Mouse (Mus musculus) embryonic facial prominence, embryonic 14.5 days (tissue): ENCODE measurements around the gene Tph2. TPM values are rescaled to one million over a fixed set of nuclear protein-coding genes. Genes with fewer than 3 reads are reported as not detected.

Experiments used
- ATAC-seq: fragments of 200-750 bp; cut with Nextera tagmentation; 2 replicates; pipeline ENCODE4 v1.8.0; 2017; ENCODE audit warnings: low read depth, moderate number of reproducible peaks, moderate TSS enrichment
- DNase-seq: peaks from one replicate; pipeline ENCODE4 v3.0.0-alpha.2; 2015; ENCODE audit warnings: low spot score
- H3K27ac ChIP-seq: fragments of 300-500 bp; sonication (generic); replicated peaks from 2 replicates; pipeline ENCODE4 v1.5.1; 2014; ENCODE audit warnings: low read depth, mild to moderate bottlenecking, low read length, moderate library complexity
- H3K27me3 ChIP-seq: fragments of 300-500 bp; sonication (generic); replicated peaks from 2 replicates; pipeline ENCODE4 v1.6.1; 2014; ENCODE audit warnings: low read length; ENCODE audit not compliant: control insufficient read depth, insufficient read depth
- H3K36me3 ChIP-seq: fragments of 300-500 bp; sonication (generic); 2 replicates; pipeline ENCODE4 v1.6.1; 2014; ENCODE audit warnings: low read length, mixed read lengths; ENCODE audit not compliant: control insufficient read depth, insufficient read depth
- H3K4me1 ChIP-seq: fragments of 300-500 bp; sonication (generic); 2 replicates; pipeline ENCODE4 v1.6.1; 2014; ENCODE audit warnings: antibody characterized with exemption, low read length; ENCODE audit not compliant: control insufficient read depth, insufficient read depth
- H3K4me2 ChIP-seq: fragments of 300-500 bp; sonication (generic); 2 replicates; pipeline ENCODE4 v1.6.1; 2014; ENCODE audit warnings: low read depth, mild to moderate bottlenecking, low read length, moderate library complexity, mixed read lengths
- H3K4me3 ChIP-seq: fragments of 300-500 bp; sonication (generic); 2 replicates; pipeline ENCODE4 v1.5.1; 2014; ENCODE audit warnings: low read depth, mild to moderate bottlenecking, low read length
- H3K9ac ChIP-seq: fragments of 300-500 bp; sonication (generic); 2 replicates; pipeline ENCODE4 v1.6.1; 2014; ENCODE audit warnings: low read depth, mild to moderate bottlenecking, low read length, moderate library complexity, mixed read lengths
- H3K9me3 ChIP-seq: fragments of 300-500 bp; sonication (generic); 2 replicates; pipeline ENCODE4 v1.6.1; 2016; ENCODE audit warnings: low read length; ENCODE audit not compliant: control insufficient read depth
- WGBS: fragments of 180-500 bp; shearing (Covaris S2); extraction: QIAGEN DNeasy Blood & Tissue Kit; methylation state at CpG from one replicate; pipeline ENCODE4 v1.1.7; 2014; 5-methylcytosine and 5-hydroxymethylcytosine counted together
- polyA plus RNA-seq: library from polyadenylated mRNA; unstranded; fragments of >200 nt; fragmentation: Nextera tagmentation; extraction: Ambion mirVana; gene quantifications from 2 replicates; pipeline ENCODE4 v1.2.1, GENCODE M21; 2014

The Tph2 gene
- polyA plus RNA-seq, 1 experiment from 2014 or later, result 0.06 TPM

DNA sequence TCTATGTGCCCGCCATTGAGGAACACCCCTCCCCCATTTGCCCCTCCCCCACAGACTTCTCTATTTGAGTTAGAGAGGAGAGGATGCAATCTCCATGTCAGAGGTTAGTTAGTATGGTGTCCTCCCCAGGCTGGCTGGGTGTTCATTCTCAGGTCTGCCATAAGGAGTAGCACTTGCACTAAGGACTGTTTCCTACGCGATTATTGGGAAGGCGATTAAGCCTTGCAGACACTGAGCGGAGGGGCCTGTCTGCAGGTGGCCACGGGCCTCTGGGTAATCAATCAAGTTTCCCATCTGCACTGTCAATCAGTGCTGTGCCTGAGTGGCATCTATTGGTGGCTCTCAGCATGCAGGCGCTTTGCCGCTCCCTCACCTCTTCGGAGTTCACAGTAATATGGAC is 15.4 kb downstream of the Tph2 start:
- no peaks in the 10 kb centered on the region for H3K27me3 ChIP-seq
- ATAC-seq (no peak), DNase-seq (no peak)
- no peak overlapping the region for H3K27ac ChIP-seq
- no peaks in the 10 kb centered on the region for H3K4me1 ChIP-seq
- H3K36me3 ChIP-seq, result no peaks in the 10 kb centered on the region
- no peak overlapping the region for H3K4me2 ChIP-seq
- no peak overlapping the region for H3K9ac ChIP-seq
- no peak overlapping the region for H3K4me3 ChIP-seq
- no peaks in the 10 kb centered on the region for H3K9me3 ChIP-seq
- 37% methylated on average over 9 of the region's 9 CpGs for WGBS

DNA sequence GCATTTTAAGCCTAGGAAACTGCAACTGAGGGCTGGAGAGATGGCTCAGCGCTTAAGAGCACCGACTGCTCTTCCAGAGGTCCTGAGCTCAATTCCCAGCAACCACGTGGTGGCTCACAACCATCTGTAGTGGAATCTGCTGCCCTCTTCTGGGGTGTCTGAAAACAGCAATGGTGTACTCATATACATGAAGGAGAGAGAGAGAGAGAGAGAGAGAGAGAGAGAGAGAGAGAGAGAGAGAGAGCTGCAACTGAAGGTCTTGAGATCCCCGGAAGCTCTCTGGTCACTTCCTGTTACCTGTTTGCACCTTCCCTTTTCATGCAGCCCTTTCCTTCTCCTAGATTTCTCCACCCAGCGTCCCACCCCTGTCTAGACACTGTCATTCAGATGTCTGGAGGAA is 24.5 kb downstream of the Tph2 start:
- Histone ChIP-seq H3K9me3 (no peaks in the 10 kb centered on the region), H3K36me3 (no peaks in the 10 kb centered on the region), H3K27me3 (no peaks in the 10 kb centered on the region), H3K4me3 (no peak overlapping the region), H3K4me1 (no peaks in the 10 kb centered on the region), H3K9ac (no peak overlapping the region), H3K4me2 (no peak overlapping the region), H3K27ac (no peak overlapping the region)
- WGBS, result 75% methylated on average over 5 of the region's 5 CpGs
- ATAC-seq (no peak), DNase-seq (no peak)

DNA sequence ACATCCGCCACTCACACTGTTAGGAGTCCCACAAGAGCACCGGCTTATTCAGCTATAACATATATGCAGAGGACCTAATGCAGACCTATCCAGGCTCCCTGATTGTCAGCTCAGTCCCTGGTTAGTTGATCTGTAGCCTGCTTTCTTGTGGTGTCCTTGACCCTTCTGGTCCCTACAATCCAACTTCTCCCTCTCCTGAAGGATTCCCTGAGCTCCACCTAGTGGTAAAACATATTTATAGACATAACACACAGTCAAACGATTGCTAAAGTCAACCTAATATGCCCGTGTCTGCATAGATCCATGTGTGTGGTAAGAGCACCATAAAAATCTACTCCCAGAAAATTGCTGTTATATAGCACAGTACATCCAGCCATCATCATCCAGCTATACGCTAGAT is 37.5 kb downstream of the Tph2 start:
- no peak overlapping the region for H3K4me3 ChIP-seq
- no peak overlapping the region for H3K4me2 ChIP-seq
- H3K27me3 ChIP-seq, result no peaks in the 10 kb centered on the region
- H3K27ac ChIP-seq, result no peak overlapping the region
- 59% methylated on average over 5 of the region's 5 CpGs for WGBS
- DNase-seq (no peak), ATAC-seq (no peak)
- H3K9ac ChIP-seq, result no peak overlapping the region
- no peaks in the 10 kb centered on the region for H3K9me3 ChIP-seq
- H3K4me1 ChIP-seq, result no peaks in the 10 kb centered on the region
- no peaks in the 10 kb centered on the region for H3K36me3 ChIP-seq

DNA sequence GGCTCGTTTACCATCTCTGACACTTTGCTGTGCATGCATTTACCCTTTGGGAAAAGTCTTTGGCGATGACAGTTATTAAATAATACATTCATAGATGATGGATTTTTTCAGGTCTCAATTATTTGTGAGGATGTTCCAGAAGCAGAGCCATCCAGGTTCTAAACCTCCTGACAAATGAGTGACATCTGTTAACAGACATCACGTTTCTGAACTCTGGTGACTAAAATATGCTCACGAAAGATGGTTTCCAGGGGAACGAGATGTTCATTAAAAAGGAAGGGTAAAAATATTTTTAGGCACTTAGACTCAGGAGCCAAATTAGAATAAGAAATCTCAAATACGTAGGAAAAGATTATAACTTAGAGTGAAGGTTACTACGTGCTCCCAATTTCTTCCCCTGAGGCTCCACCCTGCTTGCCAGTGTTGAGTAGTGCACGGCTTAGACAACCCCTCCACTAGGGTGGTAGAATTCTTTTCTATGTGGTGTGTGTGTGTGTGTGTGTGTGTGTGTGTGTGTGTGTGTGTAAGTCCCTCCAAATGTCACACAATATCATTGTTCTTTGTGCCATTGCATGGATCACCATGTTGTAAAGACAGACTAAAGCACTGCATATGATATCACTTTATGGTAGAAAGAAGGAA is 38.4 kb downstream of the Tph2 start:
- 78% methylated on average over 8 of the region's 8 CpGs for WGBS
- Histone ChIP-seq H3K36me3 (no peaks in the 10 kb centered on the region), H3K9ac (no peak overlapping the region), H3K27me3 (no peaks in the 10 kb centered on the region), H3K4me1 (no peaks in the 10 kb centered on the region), H3K4me2 (no peak overlapping the region), H3K4me3 (no peak overlapping the region), H3K9me3 (no peaks in the 10 kb centered on the region), H3K27ac (no peak overlapping the region)
- ATAC-seq (no peak), DNase-seq (no peak)

DNA sequence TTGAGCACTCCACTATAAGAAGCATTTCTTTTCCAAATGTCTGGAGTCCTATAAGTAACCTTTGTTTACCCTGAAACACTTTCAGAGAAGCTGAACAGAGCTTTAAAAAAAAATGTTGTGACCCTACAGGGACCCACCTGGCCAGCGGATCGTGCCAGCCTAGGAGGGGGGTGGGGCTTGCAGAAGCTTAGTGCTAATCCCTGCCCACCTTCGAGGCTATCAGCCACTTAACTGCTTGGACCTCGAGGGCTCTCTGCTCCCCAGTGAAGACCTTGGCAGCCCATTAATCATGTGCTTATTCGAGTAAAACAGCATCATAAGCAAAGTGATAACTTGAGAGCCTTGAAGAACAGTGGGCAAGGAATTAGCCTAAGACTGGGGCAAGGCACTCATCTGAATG is 40.3 kb downstream of the Tph2 start:
- no peak overlapping the region for H3K27ac ChIP-seq
- H3K4me3 ChIP-seq, result no peak overlapping the region
- H3K4me1 ChIP-seq, result no peaks in the 10 kb centered on the region
- no peaks in the 10 kb centered on the region for H3K36me3 ChIP-seq
- H3K27me3 ChIP-seq, result no peaks in the 10 kb centered on the region
- H3K9ac ChIP-seq, result no peak overlapping the region
- no peak for ATAC-seq
- H3K4me2 ChIP-seq, result no peak overlapping the region
- H3K9me3 ChIP-seq, result no peaks in the 10 kb centered on the region
- no peak for DNase-seq
- WGBS, result 36% methylated on average over 5 of the region's 5 CpGs

DNA sequence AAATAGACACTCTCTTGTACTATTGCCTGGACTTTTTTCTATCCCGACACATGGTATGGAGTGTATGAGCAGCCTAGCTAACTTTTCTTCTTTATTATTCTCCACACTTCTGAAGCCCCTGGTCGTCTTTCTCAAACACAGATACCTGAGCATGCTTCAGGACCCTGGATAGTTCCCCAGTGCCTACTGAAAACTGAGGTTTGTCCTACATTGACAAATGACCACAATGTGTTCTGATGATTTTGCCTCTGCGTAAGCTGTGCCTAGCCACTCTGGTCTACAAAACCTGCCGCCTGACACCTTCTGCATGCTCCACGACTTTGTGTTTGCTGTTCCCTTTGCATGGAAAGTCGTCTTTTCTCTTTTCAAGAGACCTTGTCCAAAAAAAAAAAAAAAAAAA is 41.2 kb downstream of the Tph2 start:
- peak; percentile 76 for DNase-seq
- H3K36me3 ChIP-seq, result no peaks in the 10 kb centered on the region
- no peaks in the 10 kb centered on the region for H3K9me3 ChIP-seq
- no peaks in the 10 kb centered on the region for H3K27me3 ChIP-seq
- no peaks in the 10 kb centered on the region for H3K4me1 ChIP-seq
- H3K4me2 ChIP-seq, result no peak overlapping the region
- ATAC-seq, result no peak
- H3K4me3 ChIP-seq, result no peak overlapping the region
- 47% methylated on average over 6 of the region's 6 CpGs for WGBS
- no peak overlapping the region for H3K9ac ChIP-seq
- no peak overlapping the region for H3K27ac ChIP-seq

DNA sequence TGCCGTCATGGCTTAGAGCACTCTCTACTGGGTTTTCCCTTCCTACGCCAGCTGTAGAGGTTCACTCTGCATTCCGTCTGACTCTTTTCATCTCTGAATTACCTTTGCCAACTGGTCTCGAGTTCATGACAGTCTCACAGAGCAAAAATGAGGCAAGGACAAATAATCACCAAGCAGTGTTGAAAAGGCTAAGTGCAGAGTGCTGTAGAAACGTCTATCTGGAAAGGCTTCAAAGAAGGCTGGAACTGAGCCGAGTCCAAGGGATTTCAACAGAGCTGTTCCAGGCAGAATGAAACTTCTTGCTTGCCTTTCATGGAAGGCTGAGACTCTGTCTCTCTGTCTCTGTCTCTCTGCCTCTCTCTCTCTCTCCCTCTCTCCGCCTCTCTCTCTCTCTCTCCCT is 47.8 kb downstream of the Tph2 start:
- Histone ChIP-seq H3K4me1 (no peaks in the 10 kb centered on the region), H3K9ac (no peak overlapping the region), H3K9me3 (no peaks in the 10 kb centered on the region), H3K4me3 (no peak overlapping the region), H3K27me3 (no peaks in the 10 kb centered on the region), H3K36me3 (no peaks in the 10 kb centered on the region), H3K4me2 (no peak overlapping the region), H3K27ac (no peak overlapping the region)
- DNase-seq (no peak), ATAC-seq (no peak)
- WGBS, result 65% methylated on average over 6 of the region's 7 CpGs

DNA sequence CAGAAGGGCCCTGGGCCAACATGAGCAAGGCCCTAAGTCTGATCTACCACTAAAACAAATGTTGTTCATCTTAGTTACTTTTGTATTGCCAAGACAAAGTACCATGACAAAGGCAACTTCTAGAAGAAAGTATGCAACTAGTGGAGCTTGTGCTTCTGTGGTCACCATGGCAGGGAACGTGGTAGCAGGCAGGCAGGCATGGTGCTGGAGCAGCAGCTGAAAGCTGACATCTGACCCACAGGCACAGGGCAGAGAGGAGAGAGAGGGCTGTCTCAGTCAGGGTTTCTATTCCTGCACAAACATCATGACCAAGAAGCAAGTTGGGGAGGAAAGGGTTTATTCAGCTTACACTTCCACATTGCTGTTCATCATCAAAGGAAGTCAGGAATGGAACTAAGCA is 56.9 kb downstream of the Tph2 start:
- Histone ChIP-seq H3K27ac (no peak overlapping the region), H3K36me3 (no peaks in the 10 kb centered on the region), H3K4me2 (no peak overlapping the region), H3K27me3 (no peaks in the 10 kb centered on the region), H3K4me1 (no peaks in the 10 kb centered on the region), H3K9me3 (no peaks in the 10 kb centered on the region), H3K4me3 (no peak overlapping the region), H3K9ac (no peak overlapping the region)
- WGBS, result 44% methylated on average over 1 of the region's 1 CpGs
- DNase-seq (no peak), ATAC-seq (no peak)

DNA sequence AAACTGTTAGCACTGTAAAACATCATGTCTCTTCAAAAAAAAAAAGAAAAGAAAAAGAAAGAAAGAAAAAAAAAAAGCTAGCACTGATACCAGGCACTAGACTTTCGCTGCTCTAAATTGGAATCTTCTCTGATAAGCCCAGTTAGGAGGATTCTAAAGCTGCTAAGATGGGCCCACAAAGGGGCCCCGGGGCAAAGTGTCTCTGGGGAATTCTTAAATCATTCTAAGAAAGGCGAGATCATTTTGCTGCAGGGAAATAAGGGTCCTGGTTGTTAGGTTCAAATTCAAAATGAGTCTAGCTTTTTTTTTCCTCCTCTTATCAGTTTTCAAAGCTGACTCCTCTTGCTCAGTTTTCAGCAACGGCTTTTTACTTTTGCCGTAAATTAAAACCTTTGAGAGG is 59.3 kb downstream of the Tph2 start:
- Histone ChIP-seq H3K36me3 (no peaks in the 10 kb centered on the region), H3K9me3 (no peaks in the 10 kb centered on the region), H3K27me3 (no peaks in the 10 kb centered on the region), H3K4me2 (peak overlapping the region; percentile 21; the same call in 1 of the 2 replicates), H3K27ac (no peak overlapping the region), H3K9ac (no peak overlapping the region), H3K4me1 (no peaks in the 10 kb centered on the region), H3K4me3 (no peak overlapping the region)
- 26% methylated on average over 5 of the region's 5 CpGs for WGBS
- ATAC-seq (no peak), DNase-seq (no peak)
